Mouse (Mus musculus): ENCODE results near the gene Dok1. TPM values are rescaled to one million over a fixed set of nuclear protein-coding genes. Genes with fewer than 3 reads are reported as not detected.

Gene Dok1
- polyA plus RNA-seq (2015; fragmentation: Nextera tagmentation; extraction: Ambion mirVana) = 13.7 and 15.2 TPM in 2 replicates

DNA sequence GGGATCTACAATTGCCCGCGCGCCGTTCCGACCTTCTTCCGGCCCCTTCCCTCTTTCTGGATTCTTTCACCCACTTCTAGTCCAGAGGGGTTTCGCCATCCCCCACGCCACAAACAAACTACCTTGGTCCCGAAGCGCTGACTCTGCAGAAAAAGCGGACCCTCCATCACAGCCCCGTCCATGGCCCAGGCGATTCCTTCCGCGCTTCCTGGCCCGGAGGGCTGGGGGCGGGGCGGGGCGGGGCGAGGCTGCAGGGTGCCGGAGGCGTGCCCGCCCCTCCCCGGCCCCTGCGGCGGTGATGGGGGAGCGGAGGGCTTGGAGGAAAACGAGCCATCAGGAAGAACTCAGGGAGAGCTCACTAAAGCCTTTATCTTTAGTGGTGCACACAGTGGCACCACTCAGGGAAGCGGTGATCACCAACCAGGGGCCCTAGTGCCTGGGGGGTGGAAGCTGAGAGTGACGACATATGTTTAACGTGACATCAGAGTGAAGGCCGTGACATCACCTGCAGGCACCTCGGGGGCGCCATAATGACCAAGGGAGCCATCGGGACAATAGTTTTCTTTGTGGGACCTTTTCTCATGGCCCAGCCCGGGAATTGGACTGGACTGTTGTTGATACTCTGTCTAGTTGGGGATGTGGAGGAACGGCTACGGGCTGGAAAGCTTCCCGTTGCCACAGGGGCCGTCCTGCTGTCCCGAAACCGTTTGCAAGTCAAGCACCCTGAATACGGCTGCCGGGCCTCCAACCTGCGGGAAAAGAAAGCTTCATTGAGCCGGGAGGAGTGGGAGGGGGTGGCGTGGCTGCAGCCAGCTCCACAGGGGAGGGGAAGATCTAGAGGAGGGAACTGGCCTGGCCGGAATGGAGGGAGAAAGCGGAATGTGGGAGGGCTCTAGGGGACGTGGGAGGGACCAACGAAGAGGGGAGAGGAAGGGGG, at the start of gene Dok1, which contains the start of gene Loxl3:
Gene Dok1 (minus strand): TSS at position 223 of the 937 bp plus-strand sequence.
Gene Loxl3 (plus strand): TSS at position 925 of the 937 bp plus-strand sequence.
- ATAC-seq (replicated peaks; ENCODE audit: low FRiP score, low read depth) (peak; percentile 75), DNase-seq (ENCODE audit: low spot score) (peak; percentile 98)
- Histone ChIP-seq H3K4me1 (replicated peaks; ENCODE audit: insufficient read depth, low read length) (peaks cover 3% of the 10 kb centered on the region; the same call in 1 of the 2 replicates), H3K4me2 (ENCODE audit: low read length) (peak within 1 kb of the TSS; percentile 82), H3K4me3 (replicated peaks; ENCODE audit: low read depth, low read length) (peak within 1 kb of the TSS; percentile 64), H3K36me3 (ENCODE audit: insufficient read depth, low read length) (no peaks in the 10 kb centered on the region), H3K27ac (peak within 1 kb of the TSS; percentile 92), H3K9me3 (replicated peaks; ENCODE audit: low read length) (no peaks in the 10 kb centered on the region), H3K9ac (ENCODE audit: low read depth, low read length) (peak within 1 kb of the TSS; percentile 53), H3K27me3 (ENCODE audit: insufficient read depth, low read length) (no peaks in the 10 kb centered on the region)
- under 1% methylated on average over 51 of the region's 51 CpGs for WGBS
- TF ChIP-seq CTCF (IDR thresholded peaks at IDR 0.05; ENCODE audit: low read depth) = no peak

DNA sequence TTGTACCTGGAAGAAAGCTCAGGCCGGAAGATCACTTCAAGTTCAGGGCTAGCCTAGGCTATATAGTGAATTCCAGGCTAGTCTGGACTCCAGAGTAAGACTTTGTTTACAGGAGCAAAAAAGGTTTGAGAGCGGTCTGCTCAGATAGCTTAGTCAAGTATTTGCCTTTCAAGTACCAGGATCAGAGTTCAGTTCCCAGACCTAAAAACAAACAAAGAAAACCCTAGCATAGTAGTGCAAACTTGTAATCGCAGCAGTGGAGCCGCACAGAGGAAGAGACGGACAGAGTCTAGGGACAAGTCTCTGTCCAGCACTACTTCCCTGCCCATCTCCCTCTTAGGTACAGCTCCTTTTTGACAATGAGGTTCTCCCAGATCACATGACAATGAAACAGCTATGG, 46.9 kb upstream of the Dok1 start:
- Histone ChIP-seq H3K9me3 (replicated peaks; ENCODE audit: low read length) (no peaks in the 10 kb centered on the region), H3K4me2 (ENCODE audit: low read length) (no peak overlapping the region), H3K36me3 (ENCODE audit: insufficient read depth, low read length) (peaks cover 4% of the 10 kb centered on the region; the same call in 1 of the 2 replicates), H3K9ac (ENCODE audit: low read depth, low read length) (no peak overlapping the region), H3K27me3 (ENCODE audit: insufficient read depth, low read length) (no peaks in the 10 kb centered on the region), H3K4me1 (replicated peaks; ENCODE audit: insufficient read depth, low read length) (0 out of 2 replicates have a peak, but pooled peaks cover 4% of the 10 kb centered on the region), H3K4me3 (replicated peaks; ENCODE audit: low read depth, low read length) (no peak overlapping the region), H3K27ac (no peak overlapping the region)
- TF ChIP-seq CTCF (IDR thresholded peaks at IDR 0.05; ENCODE audit: low read depth) = no peak
- no peak for DNase-seq (ENCODE audit: low spot score)
- 94% methylated on average over 5 of the region's 5 CpGs for WGBS
- ATAC-seq (replicated peaks; ENCODE audit: low FRiP score, low read depth) = no peak

DNA sequence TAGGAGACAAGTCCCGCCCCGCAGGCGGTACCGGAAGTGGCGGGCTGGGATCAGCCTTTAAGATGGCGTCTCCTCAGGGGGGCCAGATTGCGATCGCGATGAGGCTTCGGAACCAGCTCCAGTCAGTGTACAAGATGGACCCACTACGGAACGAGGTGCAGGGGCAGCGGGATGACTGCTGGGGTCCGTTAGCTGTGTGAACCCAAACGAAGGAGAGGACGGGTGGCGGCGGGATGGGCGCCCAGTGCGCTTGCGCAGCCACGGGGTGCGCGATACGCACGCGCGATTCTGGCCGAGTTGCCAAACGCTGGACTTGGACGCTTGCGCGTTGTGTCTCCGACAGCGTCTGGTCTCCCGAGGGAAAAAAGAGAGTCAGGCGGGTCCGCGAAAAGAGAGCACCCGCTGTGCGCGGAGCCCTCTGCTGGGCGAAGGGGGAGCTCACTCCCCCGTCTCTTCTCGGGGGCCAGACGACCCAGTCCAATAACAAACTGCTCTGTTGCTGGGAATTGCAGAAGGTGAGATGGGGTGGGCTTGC, 45.1 kb upstream of the Dok1 start:
- peak overlapping the region; percentile 87 for H3K27ac ChIP-seq
- peak; percentile 96 for DNase-seq (ENCODE audit: low spot score)
- peak overlapping the region; percentile 98 for H3K4me2 ChIP-seq (ENCODE audit: low read length)
- peaks cover 12% of the 10 kb centered on the region; the same call in 1 of the 2 replicates for H3K27me3 ChIP-seq (ENCODE audit: insufficient read depth, low read length)
- ATAC-seq (replicated peaks; ENCODE audit: low FRiP score, low read depth) = peak; percentile 91
- under 1% methylated on average over 46 of the region's 46 CpGs for WGBS
- peak overlapping the region; percentile 76 for H3K9ac ChIP-seq (ENCODE audit: low read depth, low read length)
- H3K4me3 ChIP-seq (replicated peaks; ENCODE audit: low read depth, low read length) = peak overlapping the region; percentile 66
- TF ChIP-seq CTCF (IDR thresholded peaks at IDR 0.05; ENCODE audit: low read depth) = peak; percentile 72
- no peaks in the 10 kb centered on the region for H3K9me3 ChIP-seq (replicated peaks; ENCODE audit: low read length)
- peaks cover 4% of the 10 kb centered on the region; the same call in 1 of the 2 replicates for H3K36me3 ChIP-seq (ENCODE audit: insufficient read depth, low read length)
- H3K4me1 ChIP-seq (replicated peaks; ENCODE audit: insufficient read depth, low read length) = 0 out of 2 replicates have a peak, but pooled peaks cover 4% of the 10 kb centered on the region

DNA sequence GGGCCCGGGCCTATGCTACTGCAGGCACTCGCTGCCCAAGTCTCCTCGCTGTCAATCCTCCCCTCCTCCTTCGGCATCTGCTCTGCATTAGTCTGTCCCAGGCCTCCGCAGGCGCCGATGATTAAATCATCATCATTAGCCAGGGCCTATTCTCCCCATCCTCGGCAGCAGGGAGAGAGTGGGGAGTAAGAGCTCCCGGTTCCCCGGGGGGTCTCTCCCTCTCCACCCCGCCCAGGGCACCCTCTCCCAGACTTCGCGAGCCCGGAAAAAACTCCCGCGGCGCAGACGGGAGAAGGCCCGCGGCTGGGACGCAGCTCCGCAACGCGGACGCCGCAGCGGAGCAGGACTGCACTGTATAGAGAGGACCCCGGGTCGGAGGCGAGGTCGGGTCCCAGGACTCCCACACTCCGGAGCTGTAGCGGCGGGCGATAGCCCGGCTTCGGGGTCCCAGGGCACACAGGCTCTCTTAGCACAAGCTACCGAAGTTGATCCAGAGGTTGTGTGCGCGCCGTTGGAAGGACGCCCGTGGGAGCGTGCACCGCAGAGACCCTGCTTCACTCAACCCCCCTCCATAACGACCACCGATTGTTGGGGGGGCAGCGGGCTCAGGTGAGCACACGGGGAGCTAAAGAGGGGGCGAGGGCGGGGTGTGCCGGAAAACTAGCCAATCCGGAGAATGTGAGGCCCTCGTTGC, 44.5 kb upstream of the Dok1 start, which contains the start of gene Pcgf1:
Gene Pcgf1 (plus strand): TSS at position 240 of the 694 bp plus-strand sequence.
- H3K4me2 ChIP-seq (ENCODE audit: low read length) = peak within 1 kb of the TSS; percentile 98
- 0 out of 2 replicates have a peak, but pooled peaks cover 4% of the 10 kb centered on the region for H3K4me1 ChIP-seq (replicated peaks; ENCODE audit: insufficient read depth, low read length)
- H3K27me3 ChIP-seq (ENCODE audit: insufficient read depth, low read length) = peaks cover 13% of the 10 kb centered on the region; the same call in 1 of the 2 replicates
- ATAC-seq (replicated peaks; ENCODE audit: low FRiP score, low read depth) (peak; percentile 53), DNase-seq (ENCODE audit: low spot score) (peak; percentile 39)
- WGBS = under 1% methylated on average over 54 of the region's 54 CpGs
- H3K9ac ChIP-seq (ENCODE audit: low read depth, low read length) = peak within 1 kb of the TSS; percentile 76
- H3K9me3 ChIP-seq (replicated peaks; ENCODE audit: low read length) = no peaks in the 10 kb centered on the region
- TF ChIP-seq CTCF (IDR thresholded peaks at IDR 0.05; ENCODE audit: low read depth) = no peak
- peak within 1 kb of the TSS; percentile 87 for H3K27ac ChIP-seq
- H3K36me3 ChIP-seq (ENCODE audit: insufficient read depth, low read length) = peaks cover 4% of the 10 kb centered on the region; the same call in 1 of the 2 replicates
- H3K4me3 ChIP-seq (replicated peaks; ENCODE audit: low read depth, low read length) = peak within 1 kb of the TSS; percentile 66

DNA sequence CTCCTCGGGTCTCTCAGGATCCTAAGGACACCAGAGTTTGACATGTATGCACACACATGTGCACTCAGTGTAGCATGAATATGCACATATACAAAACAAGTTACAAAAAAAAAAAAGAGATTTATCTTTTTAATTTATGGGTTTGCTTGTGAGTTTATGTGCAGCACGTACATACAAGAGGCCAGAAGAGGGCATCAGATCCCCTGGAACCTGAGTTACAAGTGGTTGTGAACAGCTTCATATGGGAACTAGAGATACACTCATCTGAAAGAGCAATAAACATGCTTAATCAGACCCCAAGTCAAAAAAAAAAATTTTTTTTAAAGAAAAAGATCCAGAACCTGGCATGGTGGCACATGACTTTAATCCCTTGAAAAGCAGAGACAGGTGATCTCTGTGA, 41.7 kb upstream of the Dok1 start:
- Histone ChIP-seq H3K4me2 (ENCODE audit: low read length) (no peak overlapping the region), H3K9me3 (replicated peaks; ENCODE audit: low read length) (no peaks in the 10 kb centered on the region), H3K4me3 (replicated peaks; ENCODE audit: low read depth, low read length) (no peak overlapping the region), H3K4me1 (replicated peaks; ENCODE audit: insufficient read depth, low read length) (peaks cover 4% of the 10 kb centered on the region; the same call in 1 of the 2 replicates), H3K27me3 (ENCODE audit: insufficient read depth, low read length) (peaks cover 37% of the 10 kb centered on the region), H3K36me3 (ENCODE audit: insufficient read depth, low read length) (no peaks in the 10 kb centered on the region), H3K9ac (ENCODE audit: low read depth, low read length) (no peak overlapping the region), H3K27ac (no peak overlapping the region)
- ATAC-seq (replicated peaks; ENCODE audit: low FRiP score, low read depth) (no peak), DNase-seq (ENCODE audit: low spot score) (peak; percentile 40)
- peak; percentile 65 for TF ChIP-seq CTCF (IDR thresholded peaks at IDR 0.05; ENCODE audit: low read depth)
- 18% methylated on average over 2 of the region's 2 CpGs for WGBS

Measured in kidney, postnatal 0 days (tissue).